Mouse (Mus musculus): ENCODE results near the gene Tmeff1.

GRCm38 (mm10) chr4:48690640-48691039, 105.7 kb downstream of the Tmeff1 start:
- TF ChIP-seq POLR2A (IDR thresholded peaks at IDR 0.05; ENCODE audit: low read depth, low read length) (no peak), CTCF (IDR thresholded peaks at IDR 0.05; ENCODE audit: extremely low read depth, insufficient read depth, insufficient read length, insufficient replicate concordance) (no peak; the same call in 1 of the 2 replicates)
